ENCODE assay signal across 18 mouse cellular contexts in the genomic region with DNA sequence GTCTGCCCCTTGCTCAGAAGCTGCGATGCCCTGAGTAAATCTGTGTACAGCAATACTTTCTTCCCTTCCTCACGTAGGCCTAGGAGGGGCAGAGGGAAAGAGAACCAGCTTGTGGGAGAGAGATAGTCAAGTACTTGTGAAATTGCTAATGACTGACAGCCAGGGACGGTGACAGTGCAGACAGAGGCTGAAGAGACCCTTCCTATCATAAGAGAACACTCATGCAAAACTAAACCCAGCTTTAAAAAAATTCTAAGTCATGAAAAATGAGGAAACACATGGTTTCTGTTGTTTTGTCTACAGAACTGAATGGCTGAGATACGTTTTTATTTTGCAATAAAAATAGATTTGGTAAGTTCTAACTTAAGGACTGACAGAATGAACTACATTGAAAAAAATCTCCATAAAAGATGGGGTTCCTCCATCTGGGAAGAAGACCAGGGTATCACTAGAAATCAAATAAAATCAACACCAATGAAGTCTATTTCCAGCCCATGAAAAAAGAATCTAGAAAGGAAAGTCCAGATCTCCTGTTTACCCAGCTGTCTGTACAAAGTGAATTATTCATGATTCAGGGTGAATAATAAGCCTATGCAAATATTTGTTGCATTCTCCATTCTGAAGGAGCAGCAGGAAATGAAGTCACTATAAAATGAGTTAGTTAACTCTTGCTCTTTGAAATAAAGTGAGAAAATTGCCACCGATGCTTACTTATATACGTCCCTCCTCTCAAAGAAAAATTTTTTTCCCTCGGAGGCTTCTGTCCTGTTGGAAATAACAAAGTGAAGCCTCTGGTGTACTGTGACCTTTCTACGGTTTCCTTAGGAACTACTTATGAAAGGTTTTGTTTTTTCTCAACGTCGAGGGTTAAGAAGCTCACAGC.
DNase-seq lines count a peak whose midpoint lies in the region; ATAC-seq and TF ChIP-seq lines count a peak whose summit lies in the region.
"Had no signal": no experiment of that assay in that cellular context is flagged by ENCODE, and none has a peak within 500 bp of the region (broad histone marks: within the 10 kb centered on the region; RNA-seq: fewer than 3 reads in every experiment).

No protein-coding gene starts in this region.

- TF ChIP-seq CTCF in bone marrow, adult 2 months (IDR thresholded peaks at IDR 0.05; ENCODE audit: control insufficient read depth, insufficient read depth, low read length): no peak

- WGBS in bone marrow, adult 2 months: 12% methylated on average over 10 of the region's 10 CpGs

- DNase-seq in 416B (ENCODE audit: low read depth): peak; percentile 76
- DNase-seq in A20 (ENCODE audit: low read depth, low spot score): peak; percentile 64
- DNase-seq in adrenal gland, postnatal 10 days: no peak
- DNase-seq in layer of hippocampus, postnatal 10 days (ENCODE audit: low spot score in 2 of 2): no peak
- no peak for DNase-seq in adrenal gland, postnatal 14 days
- DNase-seq: cerebellum, postnatal 25 days; heart, adult 2 months; kidney, adult 18-20 months; liver, embryonic 13.5 days; lung, postnatal 10 days; retina, postnatal 1 day; spleen, adult 18-20 months; thymus, postnatal 36 days had no signal

- ATAC-seq in megakaryocyte progenitor cell, adult 5-6 weeks (replicated peaks; ENCODE audit: poor library complexity): peak; percentile 76

- no peak for TF ChIP-seq POLR2A in bone marrow, adult 2 months (IDR thresholded peaks at IDR 0.05; ENCODE audit: borderline replicate concordance, control insufficient read depth, low read depth, low read length)

- peaks cover 4% of the 10 kb centered on the region; the same call in 1 of the 2 replicates for H3K4me1 ChIP-seq in bone marrow, adult 2 months (ENCODE audit: control insufficient read depth, insufficient read depth, low read length)
- H3K4me1 ChIP-seq: embryonic facial prominence, embryonic 10.5 days had no signal

- peak overlapping the region; percentile 17; the same call in 1 of the 2 replicates for H3K27ac ChIP-seq in bone marrow, adult 2 months (ENCODE audit: control insufficient read depth, insufficient read depth, low read depth, low read length, poor library complexity)
- H3K27ac ChIP-seq: embryonic facial prominence, embryonic 10.5 days; heart, adult 2 months; hindbrain, embryonic 15.5 days; limb, embryonic 10.5 days; liver, embryonic 13.5 days had no signal

- H3K4me3 ChIP-seq in bone marrow, adult 2 months (replicated peaks; ENCODE audit: control insufficient read depth, low read depth, low read length): no peak overlapping the region
- H3K4me3 ChIP-seq: embryonic facial prominence, embryonic 10.5 days; heart, adult 2 months; hindbrain, embryonic 15.5 days; limb, embryonic 10.5 days; liver, embryonic 13.5 days had no signal

Comparison
In these comparisons a context has a peak if more than half of its experiments do, and no peak if none do; other contexts are left out.
1. DNase-seq: peak in 416B (single experiment) and A20 (single experiment); none in adrenal gland, postnatal 10 days (single experiment), layer of hippocampus, postnatal 10 days (0 of 2) and adrenal gland, postnatal 14 days (single experiment).